Mouse (Mus musculus) R1 (cell line): Measurements from ENCODE around the gene Mrpl1.

ENCODE experiments used
- DNase-seq: peaks from one replicate; pipeline ENCODE4 v3.0.0-alpha.2; 2018; ENCODE audit warnings: low read depth, low spot score

The Mrpl1 gene

GRCm38 (mm10) chr5:96209459-96209858, at the start of gene Mrpl1:
Gene Mrpl1, plus strand, starts transcription at chr5:96209493.
- DNase-seq, result peak; percentile 43

GRCm38 (mm10) chr5:96160467-96161262, 48.6 kb upstream of the Mrpl1 start:
- peak; percentile 43 for DNase-seq

GRCm38 (mm10) chr5:96161263-96161577, 48.1 kb upstream of the Mrpl1 start:
- DNase-seq, result no peak

- peak; percentile 68 for DNase-seq
These were observed 47.5 kb upstream of the Mrpl1 start for GRCm38 (mm10) chr5:96161578-96162398.

- peak; percentile 86 for DNase-seq
These were observed 46.6 kb upstream of the Mrpl1 start for GRCm38 (mm10) chr5:96162399-96163331.

GRCm38 (mm10) chr5:96163396-96164020, 45.8 kb upstream of the Mrpl1 start:
- DNase-seq, result no peak

GRCm38 (mm10) chr5:96164021-96164411, 45.3 kb upstream of the Mrpl1 start, which contains the start of gene Cnot6l:
Gene Cnot6l, minus strand, starts transcription at chr5:96164171.
- DNase-seq, result no peak

GRCm38 (mm10) chr5:96166761-96167160, 42.5 kb upstream of the Mrpl1 start:
- DNase-seq, result peak; percentile 62

- no peak for DNase-seq
These were observed 38.9 kb upstream of the Mrpl1 start for GRCm38 (mm10) chr5:96170443-96170842.

GRCm38 (mm10) chr5:96171765-96172164, 37.5 kb upstream of the Mrpl1 start:
- DNase-seq, result no peak

- no peak for DNase-seq
These were observed 33.2 kb upstream of the Mrpl1 start for GRCm38 (mm10) chr5:96176121-96176520.

GRCm38 (mm10) chr5:96176879-96177358, 32.4 kb upstream of the Mrpl1 start:
- no peak for DNase-seq

- peak; percentile 12 for DNase-seq
These were observed 26.1 kb upstream of the Mrpl1 start for GRCm38 (mm10) chr5:96183211-96183610.

GRCm38 (mm10) chr5:96183987-96184386, 25.3 kb upstream of the Mrpl1 start:
- DNase-seq, result no peak

- no peak for DNase-seq
These were observed 19.5 kb upstream of the Mrpl1 start for GRCm38 (mm10) chr5:96189761-96190160.

GRCm38 (mm10) chr5:96191251-96191650, 18.0 kb upstream of the Mrpl1 start:
- DNase-seq, result no peak

GRCm38 (mm10) chr5:96196547-96197052, 12.7 kb upstream of the Mrpl1 start:
- no peak for DNase-seq

GRCm38 (mm10) chr5:96198271-96198670, 11.0 kb upstream of the Mrpl1 start:
- DNase-seq, result no peak

GRCm38 (mm10) chr5:96200269-96200668, 9.0 kb upstream of the Mrpl1 start:
- no peak for DNase-seq

- no peak for DNase-seq
These were observed 7.7 kb upstream of the Mrpl1 start for GRCm38 (mm10) chr5:96201462-96202154.
